Mouse (Mus musculus): ENCODE measurements around the gene Tmem256.
A peak's percentile ranks its signal among the peaks of the same experiment; 100 is the strongest.
"Not testable (repeated sequence)": the region's sequence is repeated elsewhere in the genome, so short reads cannot be mapped to it uniquely, and the experiment has no call there.

The Tmem256 gene

DNA sequence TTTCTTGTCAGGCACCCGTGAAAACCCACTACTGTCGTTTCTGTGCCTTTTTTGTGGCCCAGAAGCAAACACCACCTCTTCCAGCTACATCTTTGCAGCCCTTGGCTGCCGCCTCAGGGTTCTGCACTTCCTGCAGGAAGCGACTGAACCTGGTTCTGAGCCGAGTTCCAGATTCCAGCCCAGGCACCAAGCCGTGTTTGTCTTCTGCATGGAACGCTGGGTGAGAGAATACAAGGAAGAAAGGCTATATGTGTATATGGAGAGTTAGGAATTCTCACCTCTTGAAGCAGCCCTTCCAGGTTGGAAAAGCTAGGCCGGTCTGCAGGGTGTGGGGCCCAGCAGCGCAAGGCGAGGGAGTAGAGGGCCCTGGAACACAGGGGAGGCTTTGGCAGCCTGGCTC is 16.4 kb downstream of the Tmem256 start:
- no peak for DNase-seq (ENCODE audit: low spot score in 2 of 2)

DNA sequence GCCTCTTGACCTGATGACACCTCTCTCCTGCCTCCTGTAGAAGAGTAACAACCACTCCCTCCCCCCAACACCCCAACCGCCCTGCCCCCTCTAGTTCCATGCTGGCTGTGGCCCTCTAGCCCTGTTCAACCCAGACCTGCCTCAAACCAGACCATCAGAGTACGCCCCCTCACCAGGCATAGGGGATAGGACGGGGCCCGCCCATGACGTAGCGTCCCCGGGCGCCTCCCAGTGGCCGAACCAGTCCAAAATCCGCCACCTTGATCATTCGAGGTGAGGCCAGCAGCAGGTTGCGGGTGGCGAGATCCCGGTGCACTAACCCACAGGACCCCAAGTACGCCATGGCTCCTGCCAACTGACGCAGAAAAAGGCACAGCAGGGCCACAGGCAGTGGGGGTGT is 17.0 kb downstream of the Tmem256 start:
- no peak for DNase-seq (ENCODE audit: low spot score in 2 of 2)

DNA sequence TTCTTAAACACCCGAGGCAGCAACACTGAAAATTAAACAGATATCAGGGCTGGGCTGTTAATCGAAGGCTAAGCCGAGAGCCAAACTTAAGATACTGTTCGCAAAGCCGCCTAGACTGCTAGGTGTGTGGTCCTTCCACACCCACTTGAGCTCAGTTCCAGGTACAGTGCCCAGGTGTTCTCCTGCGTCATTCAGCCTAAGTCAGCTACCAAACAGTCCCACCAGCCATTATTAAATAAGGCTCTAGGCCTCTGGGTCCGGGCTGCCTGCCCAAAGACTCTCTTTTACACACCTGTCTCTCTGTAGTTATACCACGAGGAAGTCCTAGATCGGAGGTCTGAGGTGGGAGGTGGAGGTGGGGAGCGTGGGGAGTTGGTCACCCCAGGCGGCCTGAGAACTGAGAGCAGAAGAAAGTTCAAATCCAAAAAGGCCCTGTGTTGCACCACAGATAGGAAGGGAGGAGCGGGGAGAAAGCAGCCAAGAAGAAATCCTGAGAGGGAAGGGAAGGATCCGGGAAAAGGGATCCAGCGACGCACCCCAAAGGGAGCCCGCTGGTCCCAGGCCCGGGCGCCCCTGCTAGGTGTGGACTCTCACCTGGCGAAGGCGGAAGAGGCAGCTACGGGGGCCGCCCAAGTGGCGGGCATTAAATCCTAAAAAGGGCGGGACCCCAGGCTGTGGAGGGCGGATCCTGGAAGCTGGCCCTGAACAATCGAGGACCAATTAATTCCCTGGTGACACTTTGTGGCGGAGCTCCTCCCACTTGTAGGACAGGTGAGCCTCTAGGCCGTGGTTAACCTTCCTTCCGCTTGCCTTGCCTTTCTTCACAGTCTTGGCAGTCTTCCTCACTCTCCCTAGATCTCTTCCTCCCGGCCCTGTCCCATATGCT is 20.0 kb downstream of the Tmem256 start, which contains the start of gene Tnk1:
TSS of gene Tnk1 (minus strand) at position 618 of the 886 bp plus-strand sequence.
- DNase-seq (ENCODE audit: low spot score in 2 of 2): no peak

DNA sequence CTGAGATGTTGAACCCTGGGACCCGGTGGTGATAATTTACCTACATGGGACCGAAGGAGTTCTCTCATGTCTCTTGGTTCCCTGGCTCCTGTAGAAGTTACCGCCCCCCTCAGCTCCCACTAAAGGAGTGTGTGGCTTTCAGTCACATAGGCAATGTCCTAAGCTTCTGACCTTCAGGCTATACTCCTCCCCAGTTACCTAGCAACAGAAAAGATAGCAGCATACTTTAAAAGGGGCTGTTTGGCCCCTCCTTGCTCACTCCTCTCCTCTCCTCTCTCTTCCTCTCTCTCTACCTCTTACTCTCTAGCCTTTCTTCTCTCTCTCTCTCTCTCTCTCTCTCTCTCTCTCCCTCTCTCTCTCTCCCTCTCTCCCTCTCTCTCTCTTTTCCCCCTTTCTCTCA is 25.4 kb downstream of the Tmem256 start:
- DNase-seq (ENCODE audit: low spot score in 2 of 2): not testable (repeated sequence)

DNA sequence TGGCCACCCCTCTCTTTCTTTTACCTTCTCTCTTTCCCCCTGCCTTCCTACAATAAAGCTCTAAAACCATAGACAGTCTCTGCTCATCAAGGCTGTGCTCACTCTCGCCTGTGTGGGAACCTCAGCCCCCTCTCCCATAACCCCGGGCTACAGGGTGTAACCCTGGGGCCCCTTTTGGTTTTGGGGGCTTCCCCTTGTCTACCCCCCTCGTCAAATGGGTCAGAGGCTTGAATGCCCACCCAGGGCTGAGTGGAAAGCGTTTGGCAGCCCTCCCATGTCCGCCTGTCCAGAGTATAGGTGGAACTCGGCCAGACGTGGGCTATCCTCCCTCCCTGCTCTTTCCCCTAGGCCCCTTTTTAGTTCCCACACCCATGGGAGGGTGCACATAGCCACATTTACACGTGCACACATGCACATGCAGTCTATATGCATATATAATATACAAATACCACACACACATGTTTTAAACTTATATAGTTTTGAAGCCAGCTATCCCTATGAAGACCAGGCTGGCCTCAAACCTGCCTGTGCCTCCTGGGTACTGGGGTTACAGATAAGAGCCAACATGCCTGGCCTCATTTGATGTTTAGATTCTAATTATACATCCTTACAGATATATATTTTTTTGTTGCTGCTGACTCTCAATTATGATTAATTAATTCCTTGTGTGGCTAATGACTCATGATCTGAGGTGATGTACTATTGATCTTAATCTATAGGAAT is 26.0 kb downstream of the Tmem256 start:
- no peak for DNase-seq (ENCODE audit: low spot score in 2 of 2)

DNA sequence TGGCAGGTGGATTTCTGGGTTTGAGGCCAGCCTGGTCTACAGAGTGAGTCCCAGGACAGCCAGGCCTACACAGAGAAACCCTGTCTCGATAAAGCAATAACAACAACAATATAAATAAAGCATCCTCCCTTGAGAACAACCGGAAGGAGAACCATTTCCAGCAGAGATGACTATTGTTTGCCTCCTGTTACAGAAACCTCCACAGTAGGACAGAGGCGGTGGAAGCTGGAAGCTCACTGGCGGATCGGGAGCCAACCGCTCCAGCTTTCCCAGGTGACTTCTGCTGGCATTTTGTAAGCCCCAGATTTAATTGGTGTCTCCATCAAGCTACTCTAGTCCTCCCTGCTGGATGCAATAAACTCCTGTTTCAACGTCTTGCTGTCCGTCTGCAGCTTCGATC is 27.2 kb downstream of the Tmem256 start:
- DNase-seq (ENCODE audit: low spot score in 2 of 2): no peak

DNA sequence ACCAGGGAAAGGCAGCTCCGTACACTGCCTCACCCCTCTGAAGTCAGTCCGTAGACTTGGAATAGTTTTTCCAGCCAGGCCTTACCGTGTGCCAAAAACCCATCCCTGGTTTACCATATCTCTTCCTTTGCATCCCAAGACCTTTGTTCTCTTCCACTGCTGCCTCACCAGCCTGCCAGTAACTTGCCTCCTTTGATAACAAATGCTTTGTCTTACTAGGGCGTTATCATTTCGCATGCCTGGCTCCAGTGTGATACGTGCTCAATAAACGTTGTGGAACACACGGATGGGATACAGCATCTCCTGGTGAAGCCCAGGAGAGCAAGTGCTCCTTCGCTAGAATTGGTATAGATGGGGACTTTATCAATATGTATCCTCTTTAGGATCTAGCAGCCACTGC is 29.0 kb downstream of the Tmem256 start:
- DNase-seq (ENCODE audit: low spot score in 2 of 2): no peak

DNA sequence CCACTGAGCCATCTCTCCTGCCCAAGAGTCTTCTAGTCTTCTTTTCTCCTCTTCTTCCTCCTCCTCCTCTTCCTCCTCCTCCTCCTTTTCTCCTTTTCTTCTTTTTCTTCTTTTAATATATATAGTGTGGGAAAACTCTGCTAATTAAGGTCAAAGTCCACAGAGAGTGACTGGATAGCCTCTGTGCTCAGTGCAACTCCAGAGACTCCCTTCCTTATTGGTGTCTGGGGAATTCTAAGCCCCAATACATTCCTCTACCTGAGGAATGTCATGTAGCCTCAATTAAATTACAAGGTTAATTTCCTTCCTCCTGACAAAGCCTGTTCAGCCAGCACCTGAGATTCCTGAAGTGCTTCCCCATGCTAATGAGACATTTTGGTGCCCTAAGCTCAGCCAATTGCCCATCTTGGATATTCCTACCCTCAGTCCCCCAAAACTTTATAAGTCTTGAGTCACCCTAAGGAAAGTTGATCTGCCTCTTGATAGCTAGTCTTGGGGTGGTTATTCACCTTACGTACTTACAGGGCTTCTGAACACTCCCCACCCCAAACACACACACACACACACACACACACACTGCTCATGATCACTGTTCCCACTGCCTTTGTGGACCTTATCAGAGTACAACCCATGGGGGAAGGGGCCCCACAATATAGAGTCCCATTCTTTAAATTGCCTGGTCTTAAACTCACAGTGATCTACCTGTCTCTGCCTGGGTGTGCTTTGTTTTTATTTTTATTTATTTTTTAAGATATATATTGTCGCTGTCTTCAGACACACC is 32.2 kb downstream of the Tmem256 start:
- no peak for DNase-seq (ENCODE audit: low spot score in 2 of 2)

DNA sequence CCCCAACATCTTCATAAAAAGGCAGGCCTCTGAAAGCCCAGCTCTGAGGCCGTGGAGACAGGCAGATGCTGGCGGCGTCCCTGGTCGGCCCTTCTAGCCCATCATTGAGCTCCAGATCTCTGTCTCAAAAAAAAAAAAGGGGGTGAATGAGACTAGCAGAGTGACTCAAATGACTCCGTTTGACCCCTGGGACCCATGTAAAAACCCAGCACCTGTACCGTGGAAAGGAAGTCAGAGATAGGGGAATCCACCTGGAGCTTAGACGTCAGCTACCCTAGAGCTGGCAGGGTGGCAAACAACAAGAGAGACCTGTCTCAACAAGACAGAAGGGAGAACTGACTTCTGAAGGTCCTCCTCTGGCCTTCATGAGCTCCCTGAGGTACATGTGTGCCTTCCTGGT is 33.5 kb downstream of the Tmem256 start:
- DNase-seq (ENCODE audit: low spot score in 2 of 2): no peak

DNA sequence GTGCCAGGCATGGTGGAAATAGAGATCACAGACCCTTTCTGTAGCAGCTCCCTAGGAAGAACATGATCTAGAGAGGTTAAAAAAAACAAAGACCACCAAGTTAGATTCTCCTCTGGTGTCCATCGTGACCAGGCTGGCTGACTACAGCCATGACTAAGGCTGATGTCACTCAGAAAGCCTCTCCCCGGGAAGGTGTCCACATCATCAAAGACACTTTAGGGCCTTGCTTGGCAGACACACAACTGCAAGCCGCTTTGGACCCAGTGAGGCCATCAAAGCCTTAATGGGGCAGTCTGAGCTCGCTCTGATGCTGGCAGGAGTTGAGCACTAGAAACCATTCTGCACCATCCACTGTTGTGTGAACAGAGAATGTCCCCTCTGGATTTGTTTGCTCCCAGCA is 34.1 kb downstream of the Tmem256 start:
- no peak for DNase-seq (ENCODE audit: low spot score in 2 of 2)

DNA sequence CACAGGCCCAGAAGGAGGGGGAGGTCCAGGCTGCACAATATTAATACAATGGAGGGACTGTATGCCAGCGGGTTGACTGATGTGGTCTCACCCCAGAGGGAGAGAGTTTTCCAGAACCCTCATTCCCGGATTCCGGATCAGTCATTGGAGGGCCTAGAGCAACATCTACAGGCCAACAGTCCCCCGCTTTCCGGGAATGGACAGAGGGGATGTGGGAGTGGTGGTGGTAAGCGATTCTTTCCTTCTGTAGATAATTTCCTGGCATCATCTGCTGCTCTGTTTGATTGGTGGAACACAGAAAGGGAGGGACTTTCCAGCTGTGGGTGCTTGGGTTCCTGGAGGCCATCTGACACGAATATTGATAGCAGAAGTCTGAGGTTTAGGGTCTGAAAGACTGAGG is 37.9 kb downstream of the Tmem256 start:
- DNase-seq (ENCODE audit: low spot score in 2 of 2): peak in 1 of 2 experiments; percentile 27

DNA sequence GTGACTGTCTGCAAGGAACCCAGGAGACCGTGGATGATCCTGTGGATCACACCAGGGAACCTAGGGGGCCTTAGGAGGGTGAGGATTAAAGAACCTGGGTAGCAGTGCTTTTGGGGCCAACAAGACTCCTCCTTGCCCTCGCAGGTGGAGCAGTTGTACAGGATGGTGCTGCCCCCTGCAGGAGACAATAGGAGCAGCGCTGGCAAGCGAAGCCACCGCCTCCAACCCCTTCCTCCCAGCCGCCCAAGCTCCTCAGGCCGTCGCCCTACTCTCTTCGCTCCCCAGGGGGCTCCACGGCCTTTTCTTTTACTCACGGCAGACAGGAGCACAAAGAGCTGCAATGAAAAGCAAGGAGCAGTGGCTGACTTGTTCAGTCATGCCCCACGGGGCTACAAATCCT is 38.6 kb downstream of the Tmem256 start:
- peak; percentile 71 to 72 for DNase-seq (ENCODE audit: low spot score in 2 of 2)

DNA sequence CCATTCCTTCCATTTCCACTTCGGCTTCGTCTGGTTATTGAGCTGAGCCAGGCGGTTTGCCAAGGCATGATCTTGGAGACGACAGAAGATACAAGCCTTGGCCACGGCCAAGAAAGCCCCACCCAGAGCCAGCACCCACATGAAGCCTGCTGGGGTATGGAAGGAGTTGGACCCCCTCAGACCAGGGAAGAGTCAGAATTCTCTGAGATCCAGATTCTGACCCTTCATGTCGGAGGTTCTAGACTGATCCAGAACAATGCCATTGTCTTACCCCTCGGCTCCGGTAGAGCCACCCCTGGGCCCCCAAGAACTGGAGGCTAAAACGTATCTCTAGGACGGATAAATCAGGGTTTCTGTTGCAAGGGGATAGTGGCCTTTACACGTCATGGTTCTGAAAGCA is 39.6 kb downstream of the Tmem256 start, which contains the start of gene Tmem95:
TSS of gene Tmem95 (minus strand) at position 141 of the 400 bp plus-strand sequence.
- DNase-seq (ENCODE audit: low spot score in 2 of 2): no peak

DNA sequence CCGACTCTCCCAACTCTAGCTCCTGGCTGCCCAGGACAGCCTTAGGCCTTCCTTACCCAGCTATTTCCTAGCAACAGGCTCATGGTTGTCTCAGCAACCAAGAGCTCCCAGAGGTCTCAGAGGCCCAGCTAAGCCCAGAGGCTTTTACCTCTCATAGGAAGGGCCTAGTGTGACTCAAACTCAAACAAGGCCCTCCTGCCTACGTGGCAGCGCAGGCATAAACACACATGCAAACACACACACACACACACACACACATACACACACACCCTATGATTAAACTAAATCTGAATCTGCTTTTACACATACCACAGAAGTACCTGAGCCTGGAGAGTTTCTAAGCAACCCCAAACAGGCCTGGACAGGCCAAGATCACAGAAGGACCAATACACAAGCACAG is 40.1 kb downstream of the Tmem256 start:
- no peak for DNase-seq (ENCODE audit: low spot score in 2 of 2)

DNA sequence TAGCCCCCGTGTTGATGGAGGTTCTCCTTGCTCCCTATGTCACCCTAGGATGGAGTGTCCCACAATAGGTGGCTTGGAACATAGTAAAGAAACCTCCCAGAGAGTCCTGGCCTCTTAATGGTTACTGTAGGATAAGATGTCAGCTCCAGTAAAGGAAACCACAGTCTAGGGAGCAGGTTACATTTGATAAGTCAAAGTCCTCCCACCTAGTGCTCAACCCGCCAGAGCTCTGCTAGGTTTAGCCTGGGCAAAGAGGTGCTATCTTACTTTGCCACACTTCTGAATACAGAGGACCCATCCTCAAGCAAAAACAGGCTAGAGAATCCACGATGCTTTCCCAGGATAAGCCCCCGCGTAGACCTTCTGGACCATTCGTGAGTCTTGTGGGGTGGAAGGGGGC is 40.6 kb downstream of the Tmem256 start:
- no peak for DNase-seq (ENCODE audit: low spot score in 2 of 2)

DNA sequence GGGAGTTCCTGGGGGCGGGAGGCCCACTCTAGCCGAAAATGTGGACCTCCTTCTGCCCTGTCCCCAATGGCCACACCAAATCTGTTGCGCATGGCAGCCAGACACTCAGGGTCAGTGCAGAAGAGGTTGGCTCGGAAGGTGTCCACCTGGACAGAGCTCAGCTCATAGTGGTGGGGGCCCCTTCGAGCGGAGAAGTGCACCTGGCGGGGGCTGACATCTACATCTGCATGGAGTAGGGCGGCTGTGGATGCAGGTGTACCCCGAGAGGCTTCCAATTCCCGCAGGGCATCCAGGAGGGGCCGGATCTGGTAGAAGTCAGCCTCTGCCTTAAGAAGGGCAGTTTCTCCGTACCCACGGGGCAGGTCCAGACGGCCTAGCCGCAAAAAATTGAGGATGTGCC is 41.4 kb downstream of the Tmem256 start:
- no peak for DNase-seq (ENCODE audit: low spot score in 2 of 2)

DNA sequence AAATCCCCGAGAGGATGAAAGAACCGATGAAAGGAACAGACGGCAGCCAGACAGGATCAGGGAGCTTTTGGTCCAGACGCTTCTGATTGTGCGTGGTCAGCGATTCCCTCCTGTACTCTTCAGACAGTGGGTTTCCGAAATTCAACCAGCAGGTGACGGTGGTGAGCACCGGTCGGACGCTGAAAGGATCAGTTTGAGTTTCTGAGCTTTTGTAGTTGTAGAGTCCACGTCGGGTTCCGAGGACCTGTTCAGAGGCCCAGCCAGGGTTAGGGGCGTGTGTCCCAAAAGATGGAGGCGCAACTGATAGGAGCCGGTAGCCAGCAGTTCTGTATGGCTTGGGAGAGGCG is 42.2 kb downstream of the Tmem256 start:
- DNase-seq (ENCODE audit: low spot score in 2 of 2): peak in 1 of 2 experiments; percentile 39

DNA sequence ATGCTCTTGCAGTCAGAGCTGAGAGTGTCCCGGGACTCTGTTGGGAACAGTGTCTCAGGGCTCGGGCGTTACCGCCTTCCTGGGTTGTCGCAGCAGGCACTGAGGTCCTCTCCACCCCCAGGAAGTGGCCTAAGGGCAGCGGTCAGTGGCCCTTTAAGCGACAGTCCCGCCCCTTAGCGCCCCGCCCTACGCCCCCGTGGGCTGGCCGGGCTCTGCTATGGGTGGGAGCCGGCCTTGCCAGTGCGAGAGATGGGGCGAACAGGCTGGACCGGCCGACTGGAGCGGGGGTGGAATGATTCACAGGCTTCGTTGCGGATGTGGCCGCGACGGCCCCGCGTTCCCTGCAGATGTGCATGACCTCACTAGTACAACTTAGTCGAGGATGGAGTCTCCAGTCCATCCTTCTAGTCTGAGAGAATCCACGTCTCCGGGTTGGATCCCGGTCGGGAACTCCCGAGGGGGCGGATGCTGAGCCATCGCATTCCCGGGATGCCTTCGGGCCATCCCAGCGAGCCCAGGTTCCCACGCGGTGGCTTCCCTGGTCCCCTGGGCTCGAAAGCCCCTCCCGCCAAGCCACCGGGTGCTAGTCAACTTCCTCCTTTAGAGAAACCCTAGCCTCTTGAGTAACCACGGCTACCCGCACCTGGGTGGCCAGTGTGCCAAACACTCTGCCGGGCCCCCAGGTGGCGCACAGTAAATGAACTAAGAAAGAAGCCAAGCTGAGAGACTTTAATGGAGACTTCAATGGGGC is 42.7 kb downstream of the Tmem256 start, which contains the start of gene Kctd11:
TSS of gene Kctd11 (minus strand) at position 554 of the 751 bp plus-strand sequence.
- peak; percentile 53 to 64 for DNase-seq (ENCODE audit: low spot score in 2 of 2)

DNA sequence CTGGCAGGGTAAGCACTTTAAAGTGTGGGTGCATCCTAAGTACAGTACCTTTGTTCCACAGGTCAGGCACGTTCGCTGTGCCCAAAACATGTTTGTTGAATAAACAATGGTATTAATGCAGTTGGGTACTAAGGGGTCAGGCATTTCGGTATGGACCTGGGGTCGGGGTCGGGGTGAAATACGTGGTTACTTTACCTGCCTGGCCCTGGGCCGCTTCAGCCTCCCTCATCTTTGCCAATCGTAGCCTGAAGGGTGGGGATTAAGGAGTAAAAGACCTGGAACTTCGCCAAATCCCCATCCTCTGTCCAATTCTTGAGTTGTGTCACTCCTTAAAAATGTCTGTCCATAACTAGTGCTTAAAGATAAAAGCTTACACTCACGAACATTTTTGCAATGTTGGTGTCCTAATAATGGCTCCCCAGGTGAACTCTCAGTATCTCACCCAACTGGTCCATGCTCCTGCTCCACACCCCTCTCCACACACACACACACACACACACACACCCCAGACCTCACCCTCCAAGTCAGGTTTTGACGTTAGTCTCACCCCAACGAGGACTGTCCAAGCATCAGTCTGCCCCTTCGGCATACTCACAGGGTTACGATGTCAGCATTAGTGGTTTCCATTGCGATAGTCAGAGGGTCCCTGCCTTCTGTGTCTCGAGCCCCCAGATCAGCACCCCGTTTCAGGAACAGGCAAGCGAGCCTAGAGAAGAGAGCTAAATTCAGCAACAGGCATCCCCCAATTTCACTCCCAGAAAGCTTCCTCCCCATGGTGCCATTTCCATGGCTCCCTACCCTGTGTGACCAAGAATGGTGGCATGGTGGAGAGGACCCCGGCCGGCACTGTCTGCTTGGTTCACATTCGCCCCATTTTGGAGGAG is 43.7 kb downstream of the Tmem256 start:
- DNase-seq (ENCODE audit: low spot score in 2 of 2): no peak

DNA sequence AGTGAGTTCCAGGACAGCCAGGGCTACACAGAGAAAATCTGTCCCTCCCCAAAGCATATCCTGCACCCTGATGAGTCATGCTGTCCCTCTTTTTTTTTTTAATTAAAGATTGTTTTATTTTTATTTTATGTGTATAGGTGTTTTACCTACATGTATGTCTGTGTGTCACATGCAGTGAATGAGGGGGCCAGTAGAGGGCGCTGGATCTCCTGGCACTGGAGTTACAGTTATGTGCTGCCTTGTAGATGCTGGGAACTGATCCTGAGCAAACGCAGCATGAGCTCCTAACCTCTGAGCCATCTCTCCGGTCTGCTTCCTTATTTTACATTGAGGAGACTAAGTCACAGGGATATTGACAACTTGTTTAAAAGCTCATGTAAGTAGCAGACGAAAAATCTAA is 44.8 kb downstream of the Tmem256 start:
- DNase-seq (ENCODE audit: low spot score in 2 of 2): peak in 1 of 2 experiments; percentile 23

Measured in frontal cortex, postnatal 36 days (tissue).